Mouse (Mus musculus): ENCODE data around the gene Olfr629.
"Not testable (repeated sequence)": the region's sequence is repeated elsewhere in the genome, so short reads cannot be mapped to it uniquely, and the experiment has no call there.

Olfr629 gene

GRCm38 (mm10) chr7:103744843-103745242 lies at the start of gene Olfr629:
Gene Olfr629, minus strand, starts transcription at chr7:103744943.
- no peak for DNase-seq

DNA sequence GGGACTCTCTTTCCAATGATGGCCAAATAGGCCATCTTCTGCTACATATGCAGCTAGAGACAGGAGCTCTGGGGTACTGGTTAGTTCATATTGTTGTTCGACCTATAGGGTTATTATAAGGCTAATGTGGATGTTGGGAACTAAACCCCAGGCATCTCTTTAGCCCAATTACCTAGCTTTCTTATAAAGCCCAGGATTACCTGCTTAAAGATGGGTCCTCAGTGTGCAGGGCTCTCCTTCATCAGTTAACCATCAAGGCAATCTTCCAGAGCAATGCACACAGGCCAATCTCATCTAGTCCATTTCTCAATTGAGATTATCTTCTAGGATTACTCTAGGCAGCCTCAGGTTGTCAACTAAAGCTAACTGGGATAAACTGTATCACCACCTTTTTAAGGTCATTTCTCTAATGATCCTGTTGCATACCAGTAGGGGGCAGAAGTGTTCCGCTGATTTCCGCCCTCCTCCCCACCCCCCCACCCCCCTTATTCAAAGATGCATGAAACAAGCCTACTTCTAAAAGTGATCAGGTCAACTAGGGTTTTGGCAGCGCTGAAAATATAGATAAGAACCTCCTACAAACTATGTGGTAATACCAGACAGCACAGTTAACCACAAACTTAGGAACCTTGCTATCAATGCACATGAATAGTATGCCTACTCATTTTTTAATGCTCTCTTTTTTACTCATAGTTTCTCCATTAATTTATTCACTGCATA lies 48.1 kb upstream of the Olfr629 start:
- DNase-seq: no peak

GRCm38 (mm10) chr7:103791721-103792120 lies 47.0 kb upstream of the Olfr629 start, which contains the start of gene Olfr67:
Gene Olfr67, minus strand, starts transcription at chr7:103791821.
- DNase-seq: no peak

DNA sequence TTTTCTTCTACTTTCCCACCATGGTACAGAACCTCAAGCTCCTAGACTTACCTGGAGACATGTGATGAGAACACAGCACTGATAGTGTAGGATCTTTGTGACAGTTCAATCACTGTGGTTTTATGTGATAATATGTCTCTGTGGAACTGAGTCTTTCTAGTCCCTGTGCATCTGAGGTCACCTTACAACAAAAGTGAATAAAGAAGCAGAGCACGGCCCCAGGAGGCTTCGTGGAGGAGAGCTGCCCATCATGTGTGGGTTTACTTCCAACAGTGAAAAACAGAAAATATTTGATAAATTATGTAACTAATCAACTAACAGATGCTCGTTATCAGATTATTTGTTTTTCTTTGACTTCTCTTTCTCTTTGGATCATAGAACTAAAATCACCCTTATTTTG lies 34.9 kb upstream of the Olfr629 start, which contains the start of gene Olfr68:
Olfr68 (minus strand) TSS at position 101 of the 400 bp plus-strand sequence.
- no peak for DNase-seq

DNA sequence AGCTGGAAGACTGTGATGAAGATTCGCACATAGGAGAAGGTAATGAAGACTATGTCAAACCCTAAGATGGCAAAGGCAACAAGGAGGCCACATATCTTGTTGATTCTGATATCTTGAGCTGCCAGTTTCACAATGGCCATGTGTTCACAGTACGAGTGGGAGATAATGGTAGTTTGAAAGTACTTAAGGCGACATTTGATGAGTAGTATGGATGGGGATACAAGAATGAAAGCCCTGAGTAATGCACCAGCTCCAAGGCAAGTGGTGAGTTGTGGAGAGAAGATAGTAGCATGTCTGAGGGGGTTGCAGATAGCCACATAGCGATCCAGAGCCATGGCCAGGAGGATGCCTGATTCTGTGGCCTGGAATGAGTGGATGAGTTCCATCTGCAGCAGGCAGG lies 32.9 kb upstream of the Olfr629 start:
- DNase-seq: not testable (repeated sequence)

DNA sequence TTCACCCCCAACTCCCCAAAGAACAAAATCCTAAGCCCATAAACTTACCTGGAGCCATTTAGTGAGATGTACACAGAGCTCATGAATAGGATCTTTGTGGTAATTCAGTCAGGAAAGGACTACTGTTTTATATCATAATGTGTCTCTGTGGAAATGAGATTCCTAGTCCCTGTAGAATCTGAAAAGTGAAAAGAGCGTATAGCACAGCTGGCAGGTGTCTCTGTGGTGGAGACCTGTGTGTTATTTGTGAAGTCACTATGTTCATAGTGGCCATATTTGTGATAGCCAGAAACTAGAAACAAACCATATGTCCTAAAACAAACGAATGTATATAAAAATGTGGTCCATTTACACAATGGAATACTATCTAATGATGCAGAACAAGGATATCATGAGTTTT lies 26.8 kb upstream of the Olfr629 start, which contains the start of gene Olfr69:
Olfr69 (minus strand) TSS at position 101 of the 400 bp plus-strand sequence.
- DNase-seq: no peak

- not testable (repeated sequence) for DNase-seq
Observed at GRCm38 (mm10) chr7:103767687-103768086, 22.9 kb upstream of the Olfr629 start.

- not testable (repeated sequence) for DNase-seq
Observed at GRCm38 (mm10) chr7:103762212-103762611, 17.5 kb upstream of the Olfr629 start.

DNA sequence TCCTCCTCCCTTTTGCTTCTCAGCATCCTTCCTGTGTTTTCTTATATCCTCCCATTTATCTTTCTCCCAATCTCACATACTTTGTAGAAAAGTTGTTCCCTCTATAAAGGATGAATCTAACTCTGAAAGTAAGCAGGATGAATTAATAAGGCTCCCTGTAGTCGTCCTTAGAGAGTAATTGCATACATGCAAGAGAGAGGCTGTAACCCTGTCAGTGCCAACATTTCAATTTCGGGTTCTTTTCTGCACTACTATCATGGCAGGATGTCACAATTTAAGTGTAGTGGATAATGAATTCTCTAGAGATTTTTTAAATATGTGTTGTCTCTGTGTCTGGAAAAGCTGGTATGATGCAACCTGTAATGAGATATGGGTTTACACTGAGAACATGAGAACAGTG lies 12.5 kb upstream of the Olfr629 start, which contains the start of gene Olfr630:
Olfr630 (minus strand) TSS at position 101 of the 400 bp plus-strand sequence.
- DNase-seq: no peak

DNA sequence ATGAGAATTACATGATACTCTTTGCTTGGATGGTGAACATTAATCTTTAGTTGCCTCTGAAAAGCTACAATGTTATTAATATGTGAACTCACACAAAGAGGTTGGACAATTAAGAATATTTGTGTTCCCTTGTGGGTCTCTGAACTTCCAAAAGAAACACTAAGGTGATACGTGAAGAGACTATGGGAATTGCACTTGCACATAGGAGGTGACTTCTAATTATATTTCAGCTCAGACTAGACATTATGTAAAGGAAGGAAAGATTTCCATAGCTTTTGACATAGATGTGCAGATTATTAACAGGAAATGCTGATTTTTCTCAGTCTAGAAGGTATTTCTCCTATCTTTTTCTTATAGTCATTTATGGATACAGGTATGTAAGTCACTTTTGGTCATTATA lies 14.7 kb downstream of the Olfr629 start, which contains the start of gene Olfr628:
Olfr628 (plus strand) TSS at position 301 of the 400 bp plus-strand sequence.
- no peak for DNase-seq

DNA sequence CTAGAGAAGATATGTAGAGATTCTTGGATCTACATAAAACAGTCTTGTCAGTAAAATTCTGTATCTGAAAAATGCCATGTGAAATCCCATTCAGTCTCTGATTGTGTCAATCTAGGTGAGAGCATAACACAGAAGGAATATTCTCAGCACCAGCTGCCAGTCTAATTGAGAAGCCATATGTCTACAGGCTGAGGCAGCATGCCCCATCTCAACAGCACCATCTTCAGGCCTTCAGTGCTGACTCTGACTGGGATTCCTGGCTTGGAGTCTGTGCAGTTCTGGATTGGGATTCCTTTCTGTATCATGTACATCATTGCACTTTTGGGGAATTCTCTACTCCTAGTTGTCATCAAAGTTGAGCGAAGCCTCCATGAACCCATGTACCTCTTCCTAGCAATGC lies 28.3 kb downstream of the Olfr629 start:
- not testable (repeated sequence) for DNase-seq

GRCm38 (mm10) chr7:103714371-103714770 lies 30.4 kb downstream of the Olfr629 start, which contains the start of gene Olfr243:
Gene Olfr243, plus strand, starts transcription at chr7:103714671.
- DNase-seq: no peak

- no peak for DNase-seq
Observed at GRCm38 (mm10) chr7:103712024-103712423, 32.7 kb downstream of the Olfr629 start.

GRCm38 (mm10) chr7:103699469-103699868 lies 45.3 kb downstream of the Olfr629 start:
- no peak for DNase-seq
